Mouse (Mus musculus) thymus, postnatal 25 days (tissue): ENCODE measurements at regions not wholly inside any gene's neighbourhood (a gene's known extent, or its start where the extent isn't known, plus 50 kb on each side); places are given as distances from the start of the nearest gene placed in this dataset.

Experiments used
- DNase-seq: peaks from one replicate; pipeline ENCODE4 v3.0.0; 2022

DNA sequence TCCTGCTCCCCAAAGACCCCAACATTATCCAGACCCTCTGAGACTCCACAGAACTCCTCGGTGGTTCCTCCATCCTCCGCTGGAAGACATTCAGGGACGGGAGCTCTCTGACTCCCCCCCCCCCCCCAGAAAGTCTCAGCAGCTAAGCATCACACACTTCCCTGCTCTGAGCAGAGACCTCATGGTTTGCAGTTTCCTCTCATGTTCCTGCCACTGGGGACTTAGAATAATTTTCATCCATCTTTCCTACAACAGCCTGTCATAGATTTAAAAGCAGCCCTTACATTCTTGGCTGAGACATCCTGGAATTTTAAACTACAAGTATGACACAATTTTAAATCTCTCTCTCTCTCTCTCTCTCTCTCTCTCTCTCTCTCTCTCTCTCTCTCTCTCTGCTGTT is 69.2 kb downstream of the Gpr65 start:
- DNase-seq: no peak

DNA sequence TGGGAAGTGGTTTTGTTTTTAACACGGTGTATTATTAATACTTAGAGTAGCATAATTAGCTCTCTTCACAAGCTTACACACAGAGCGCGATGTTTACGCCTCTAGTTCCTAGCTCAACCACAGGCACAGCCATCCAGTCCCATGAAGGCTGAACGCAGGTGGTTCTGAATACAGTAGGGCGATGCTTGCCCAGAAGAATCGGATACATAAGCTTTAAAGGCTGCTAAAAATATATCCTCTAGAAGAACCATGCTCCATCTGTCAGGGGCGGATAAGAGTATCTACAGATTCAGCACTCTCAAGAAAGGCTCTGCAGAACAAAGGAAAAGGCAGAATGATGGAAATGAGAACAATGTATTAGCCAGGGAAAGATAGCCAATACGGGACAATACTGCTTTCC is 71.1 kb downstream of the Gpr65 start:
- no peak for DNase-seq

DNA sequence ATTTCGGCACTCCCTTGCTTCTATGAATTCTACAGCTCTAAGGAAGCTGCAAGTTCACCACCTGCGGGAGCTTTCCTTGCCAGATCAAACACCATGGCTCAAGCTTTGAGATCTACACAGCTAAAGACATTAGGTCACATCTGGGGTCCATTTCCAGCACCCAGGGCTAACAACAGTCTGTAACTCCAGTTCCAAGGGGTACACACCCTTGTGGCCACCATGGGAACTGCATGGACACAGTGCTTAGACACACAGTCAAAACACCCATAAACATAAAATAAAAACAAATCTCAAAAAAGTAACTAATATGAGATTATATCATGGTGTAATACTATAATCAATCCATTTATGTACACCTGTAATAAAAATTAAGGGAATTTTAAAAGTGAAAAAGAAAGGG is 73.7 kb downstream of the Gpr65 start:
- peak; percentile 50 for DNase-seq

DNA sequence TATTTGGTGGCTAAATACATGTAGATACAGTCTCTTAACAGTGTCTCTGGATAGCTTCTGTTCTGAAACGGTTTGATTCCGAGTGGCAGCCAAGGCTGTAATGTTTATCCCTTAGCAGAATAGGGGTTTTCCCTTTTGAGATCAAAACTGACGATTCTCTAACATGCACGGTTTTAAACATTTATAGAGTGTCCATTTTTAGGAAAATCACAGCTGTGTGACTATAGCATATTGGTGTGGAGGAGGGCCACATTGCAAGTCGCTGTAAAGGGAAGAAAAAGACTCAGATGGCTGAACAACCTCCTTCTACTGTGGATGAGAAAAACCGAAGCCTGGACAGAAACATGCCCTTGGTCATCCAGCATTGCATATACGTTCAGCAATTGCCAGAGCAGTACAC is 75.2 kb downstream of the Gpr65 start:
- no peak for DNase-seq

DNA sequence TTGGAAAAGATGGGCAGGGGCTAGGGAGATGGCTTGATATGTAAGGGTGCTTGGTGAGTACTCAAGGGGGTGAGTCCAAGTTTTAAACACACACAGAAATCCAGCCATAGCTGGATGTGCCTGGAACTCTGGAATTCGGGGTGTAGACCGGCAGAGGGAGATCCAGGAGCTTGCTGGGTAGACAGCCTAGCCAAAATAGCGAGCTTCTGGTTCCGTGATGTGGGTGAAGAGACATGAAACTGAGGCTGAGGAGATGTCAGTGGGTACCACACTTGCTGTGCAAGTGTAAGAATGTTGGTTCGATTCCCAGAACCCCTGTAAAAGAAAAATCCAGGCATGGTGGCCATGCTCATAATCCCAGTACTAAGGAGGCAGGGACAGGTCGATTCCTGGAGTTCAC is 78.6 kb downstream of the Gpr65 start:
- DNase-seq: no peak

DNA sequence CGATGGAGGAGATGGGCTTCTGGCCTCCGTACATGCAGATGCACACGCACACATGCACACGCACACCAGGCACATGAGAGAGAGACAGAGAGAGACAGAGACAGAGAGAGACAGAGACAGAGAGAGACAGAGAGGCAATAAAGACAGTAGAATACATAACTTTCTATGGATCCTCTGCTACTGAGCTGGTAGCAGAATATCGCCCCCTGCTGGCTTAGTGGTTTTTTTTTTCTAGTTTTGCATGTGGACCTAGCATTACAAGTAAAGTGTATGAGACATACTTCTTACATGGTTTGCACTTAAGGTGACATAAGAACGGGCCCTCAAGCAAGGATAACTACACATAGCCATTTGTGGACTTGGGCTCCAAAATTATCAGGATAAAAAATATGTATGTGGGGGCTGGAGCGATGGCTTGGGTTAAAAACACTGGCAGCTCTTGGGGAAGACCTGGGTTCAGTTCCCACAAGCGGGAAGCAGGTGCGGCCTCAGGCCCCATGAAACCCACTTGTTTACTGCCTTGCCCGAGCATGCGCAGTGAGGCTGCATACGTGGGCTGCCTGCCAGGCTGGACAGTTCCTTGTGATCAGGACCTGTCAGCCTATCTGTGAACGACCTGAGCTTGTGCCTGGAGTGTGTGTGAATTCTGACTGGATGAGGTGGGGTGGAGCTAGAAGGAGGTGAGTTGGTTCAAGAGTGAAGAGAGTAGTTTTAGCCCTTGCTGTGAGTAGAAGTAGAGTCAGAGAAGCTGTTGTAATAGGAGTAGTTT is 79.3 kb downstream of the Gpr65 start:
- DNase-seq: peak; percentile 41

DNA sequence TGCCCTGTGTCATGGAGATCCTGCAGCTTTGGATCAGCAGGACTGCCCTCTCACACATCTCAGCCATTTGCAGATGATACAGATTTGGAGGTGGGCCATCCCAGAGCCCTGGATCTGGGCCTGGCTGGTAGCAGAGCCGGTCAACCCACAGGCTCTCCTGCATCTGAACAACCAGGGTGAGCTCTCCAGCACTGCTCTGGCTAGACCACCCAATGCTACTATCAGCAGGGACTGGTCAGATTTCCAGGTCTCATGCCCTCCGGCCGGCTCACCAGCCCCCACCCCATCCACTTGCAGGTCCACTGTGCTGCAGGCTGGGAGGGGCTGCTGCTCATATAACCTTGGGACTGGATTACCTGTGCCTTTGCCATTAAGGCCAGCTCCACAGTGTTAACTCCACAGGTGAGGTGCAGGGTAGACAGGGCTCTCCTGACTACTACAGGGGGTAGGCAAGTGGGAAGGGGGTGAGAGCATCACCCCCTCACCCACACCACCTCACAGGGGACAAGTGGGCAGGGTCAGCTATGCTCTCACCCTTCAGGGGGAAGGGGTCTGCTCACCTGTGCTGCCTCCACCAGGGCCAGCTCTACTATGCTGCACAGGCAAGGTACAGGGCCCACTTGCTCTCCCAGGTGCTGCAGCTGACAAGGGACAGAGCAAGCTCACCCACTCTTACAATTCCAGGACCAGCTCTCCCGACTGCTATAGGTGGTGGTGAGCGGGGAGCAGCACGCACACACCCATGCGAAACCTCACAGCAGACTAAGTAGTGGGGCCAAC is 81.6 kb downstream of the Gpr65 start:
- DNase-seq: no peak

DNA sequence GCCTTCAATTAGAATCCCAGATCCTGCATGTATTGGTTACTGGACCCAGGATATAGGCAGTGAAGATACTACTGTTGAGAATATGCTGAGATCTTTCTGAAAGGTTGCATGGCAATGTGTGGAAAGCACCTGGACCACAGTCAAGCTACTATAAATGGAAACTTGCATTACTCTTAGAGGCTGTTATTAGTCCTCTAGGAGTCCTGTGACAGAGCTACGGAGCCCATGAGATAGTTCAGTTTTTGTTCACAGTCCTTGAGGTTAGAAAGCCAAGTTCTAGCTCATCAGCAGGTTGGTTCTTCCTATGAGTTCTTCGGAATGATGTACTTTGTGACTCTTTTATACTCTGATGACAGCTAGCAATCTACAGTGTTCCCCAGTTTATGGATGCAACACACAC is 84.0 kb downstream of the Gpr65 start:
- no peak for DNase-seq

DNA sequence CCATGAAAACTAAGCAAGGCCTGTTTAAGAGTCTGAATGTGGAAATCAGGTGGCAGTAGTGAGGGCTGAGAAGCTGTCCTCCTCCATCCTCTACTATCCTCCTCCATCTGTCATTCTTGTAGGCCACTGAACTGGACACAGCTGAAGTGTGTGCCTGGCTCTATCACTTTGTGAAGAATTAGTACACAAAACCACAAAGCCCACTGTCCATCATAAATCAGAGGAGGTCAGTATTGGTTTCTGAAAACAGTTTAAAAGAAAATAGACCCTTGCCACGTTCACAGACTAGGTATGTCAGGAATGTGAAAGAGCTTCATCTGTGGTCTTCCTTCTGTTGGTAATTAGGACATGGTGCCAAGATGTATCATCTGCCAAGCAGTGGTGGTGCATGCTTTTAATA is 86.1 kb downstream of the Gpr65 start:
- DNase-seq: no peak

DNA sequence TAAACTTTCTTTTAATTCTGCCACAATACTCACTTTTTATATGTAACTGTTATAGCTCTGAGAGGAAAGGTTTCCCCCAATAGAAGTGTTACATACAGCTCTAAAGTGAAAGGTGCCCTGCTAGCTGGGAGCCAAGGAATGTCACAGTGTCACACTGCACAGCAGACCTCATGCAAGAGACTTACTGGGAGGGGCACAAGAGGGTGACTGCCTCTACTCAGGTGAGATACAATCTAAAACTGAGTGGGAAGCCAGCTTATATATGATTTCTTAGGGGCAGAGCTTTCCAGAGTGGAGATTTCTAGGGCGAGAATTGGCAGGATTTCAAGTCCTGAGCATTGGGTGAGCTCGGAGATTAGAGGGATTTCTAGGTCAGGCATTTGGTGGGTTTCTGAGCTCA is 99.1 kb downstream of the Gpr65 start:
- DNase-seq: no peak

DNA sequence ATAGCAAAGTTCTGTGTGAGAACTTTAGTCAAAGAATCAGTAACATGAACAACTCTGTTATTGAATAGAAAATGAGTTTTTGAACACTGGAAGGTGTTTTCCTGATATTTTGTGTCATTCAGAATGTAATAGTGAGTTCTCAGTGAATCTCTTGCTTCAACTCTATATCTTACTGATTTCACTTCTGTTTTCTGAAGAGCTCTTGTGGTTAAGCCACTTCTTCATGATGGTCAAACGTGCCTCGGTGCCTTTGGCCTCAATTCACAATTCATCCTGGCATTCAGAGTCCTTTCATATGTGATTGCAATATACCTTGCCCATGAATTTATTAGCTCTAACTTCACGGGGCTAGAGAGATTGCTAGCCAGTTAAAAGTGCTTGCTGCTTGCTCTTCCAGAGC is 102.3 kb downstream of the Gpr65 start:
- no peak for DNase-seq

DNA sequence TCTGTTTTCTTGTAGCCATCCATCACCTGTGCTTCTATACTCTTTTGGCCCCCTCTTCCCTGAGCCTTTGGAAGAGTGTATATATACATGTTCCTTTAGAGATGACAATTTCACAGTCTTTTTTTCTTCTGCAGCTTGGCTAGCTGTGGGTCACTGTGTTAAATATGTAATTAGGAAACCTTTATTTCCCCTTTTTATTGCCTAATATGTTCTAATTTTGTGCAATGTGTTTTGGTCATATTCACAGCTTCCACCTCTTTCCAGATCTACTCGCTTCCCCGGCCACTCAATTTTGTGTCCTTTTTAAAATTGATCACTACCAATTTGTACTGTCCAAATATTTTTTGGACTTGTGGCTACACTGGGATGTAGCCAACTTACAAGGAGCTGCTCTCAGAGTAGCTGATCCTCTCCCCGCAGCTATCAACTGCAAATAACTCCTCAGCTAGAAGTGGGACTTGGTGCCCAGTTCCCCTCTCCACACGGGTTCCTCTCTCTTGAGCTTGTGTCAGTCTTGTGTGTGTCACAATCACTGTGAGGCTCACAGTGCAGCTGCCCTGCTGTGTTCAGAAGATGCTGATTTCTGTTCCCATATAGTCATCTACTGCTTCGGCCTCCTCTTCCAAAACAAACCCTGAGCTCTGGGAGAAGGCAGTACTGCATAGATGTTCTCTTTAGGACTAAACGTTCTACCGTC is 106.9 kb downstream of the Gpr65 start:
- no peak for DNase-seq
